Mouse (Mus musculus) CH12.LX (cell line): ENCODE results near the gene Paqr6.

Source experiments
- CHD2 ChIP-seq: IDR thresholded peaks from 2 replicates; pipeline ENCODE4 v1.6.1; 2011; ENCODE audit warnings: low read length, improper control_type of control experiment
- CTCF ChIP-seq, 2 experiments: IDR thresholded peaks in 1 of 2; conservative IDR thresholded peaks in 1 of 2; 2 replicates each; pipeline ENCODE4 v1.5.1; 2011 to 2012; ENCODE audit warnings: low read depth in 2 of 2, low read length in 2 of 2, improper control_type of control experiment in 1 of 2, inconsistent platforms in 1 of 2, mild to moderate bottlenecking in 1 of 2, moderate library complexity in 1 of 2
- E2F4 ChIP-seq: IDR thresholded peaks from 2 replicates; pipeline ENCODE4 v1.6.1; 2011; ENCODE audit warnings: low read depth, low read length, improper control_type of control experiment; ENCODE audit not compliant: insufficient replicate concordance
- EP300 ChIP-seq: IDR thresholded peaks from 2 replicates; pipeline ENCODE4 v1.6.1; 2011; ENCODE audit warnings: low read length, improper control_type of control experiment
- ETS1 ChIP-seq: conservative IDR thresholded peaks from 2 replicates; pipeline ENCODE4 v1.6.1; 2012; ENCODE audit warnings: low read depth, mild to moderate bottlenecking, inconsistent platforms, low read length, improper control_type of control experiment, moderate library complexity
- HCFC1 ChIP-seq: IDR thresholded peaks from 2 replicates; pipeline ENCODE4 v1.6.1; 2012; ENCODE audit warnings: low read depth, mild to moderate bottlenecking, inconsistent platforms, low read length, improper control_type of control experiment
- JUND ChIP-seq: conservative IDR thresholded peaks from 2 replicates; pipeline ENCODE4 v1.6.1; 2011; ENCODE audit warnings: low read depth, low read length, improper control_type of control experiment
- MAX ChIP-seq: IDR thresholded peaks from 2 replicates; pipeline ENCODE4 v1.6.1; 2011; ENCODE audit warnings: low read length, improper control_type of control experiment
- MYC ChIP-seq: IDR thresholded peaks from 2 replicates; pipeline ENCODE4 v1.6.1; 2011; ENCODE audit warnings: low read depth, mild to moderate bottlenecking, improper control_type of control experiment, low read length
- NRF1 ChIP-seq: IDR thresholded peaks from 2 replicates; pipeline ENCODE4 v1.6.1; 2014; ENCODE audit warnings: low read depth, mild to moderate bottlenecking, inconsistent platforms, low read length, improper control_type of control experiment, moderate library complexity
- POLR2A ChIP-seq: IDR thresholded peaks from 2 replicates; pipeline ENCODE4 v1.6.1; 2011; ENCODE audit warnings: low read depth, mild to moderate bottlenecking, improper control_type of control experiment, low read length
- UBTF ChIP-seq: IDR thresholded peaks from 2 replicates; pipeline ENCODE4 v1.6.1; 2012; ENCODE audit warnings: low read depth, mild to moderate bottlenecking, inconsistent platforms, low read length, improper control_type of control experiment, moderate library complexity
- USF1 ChIP-seq: IDR thresholded peaks from 2 replicates; pipeline ENCODE4 v1.6.1; 2014; ENCODE audit warnings: low read depth, mild to moderate bottlenecking, inconsistent platforms, low read length, improper control_type of control experiment
- ZNF384 ChIP-seq: IDR thresholded peaks from 2 replicates; pipeline ENCODE4 v1.6.1; 2012; ENCODE audit warnings: low read depth, low read length, improper control_type of control experiment, inconsistent platforms

- no peak for TF ChIP-seq ZNF384
- no peak for TF ChIP-seq ETS1
- TF ChIP-seq NRF1: no peak
- TF ChIP-seq POLR2A: no peak
- TF ChIP-seq EP300: no peak
- TF ChIP-seq USF1: no peak
- TF ChIP-seq CTCF (conservative IDR thresholded peaks at IDR 0.05 in 1 of 2, IDR thresholded peaks at IDR 0.05 in 1 of 2; ENCODE audit: low read depth in 2 of 2, low read length in 2 of 2): no peak
- TF ChIP-seq JUND: no peak
- no peak for TF ChIP-seq UBTF
- no peak for TF ChIP-seq HCFC1
- TF ChIP-seq CHD2: no peak
- no peak for TF ChIP-seq MYC
- TF ChIP-seq MAX: no peak
- no peak for TF ChIP-seq E2F4
Measured at GRCm38 (mm10) chr3:88410645-88411031, 46.3 kb downstream of the Paqr6 start.
